Mouse (Mus musculus): Measurements from ENCODE around the gene Irak4. TPM values are rescaled to one million over a fixed set of nuclear protein-coding genes. Genes with fewer than 3 reads are reported as not detected.

Gene Irak4
- total and polyA plus RNA-seq, 3 experiments = 6.7 to 9.4 TPM; not detected in 1

DNA sequence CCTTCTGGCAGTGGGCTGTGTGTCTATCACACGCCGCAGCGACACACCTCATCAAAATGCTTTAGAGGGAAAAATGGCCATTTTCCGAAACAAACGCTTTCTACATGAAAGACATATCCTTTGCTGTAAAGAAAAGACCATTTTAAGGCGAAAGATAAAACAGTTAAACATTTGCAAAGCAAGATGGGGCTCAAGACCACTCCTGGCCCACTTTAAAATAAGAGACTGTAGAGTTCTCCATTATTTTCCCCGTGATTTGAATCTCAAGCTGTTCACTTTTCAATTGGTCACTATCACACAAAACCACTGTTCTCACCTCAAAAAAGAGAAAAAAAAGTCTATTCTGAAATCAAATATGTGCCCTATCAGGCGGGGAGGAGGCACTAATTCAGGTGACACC lies 46.6 kb downstream of the Irak4 start:
- no peaks in the 10 kb centered on the region for H3K9me3 ChIP-seq (replicated peaks; ENCODE audit: insufficient read depth, low read length)
- H3K79me2 ChIP-seq (ENCODE audit: control insufficient read depth, insufficient read depth, low read length, poor library complexity) = peaks cover 14% of the 10 kb centered on the region
- peak overlapping the region; percentile 42 for H3K9ac ChIP-seq (ENCODE audit: control insufficient read depth, low read depth, low read length, poor library complexity, severe bottlenecking)
- H3K27ac ChIP-seq (ENCODE audit: control insufficient read depth, low read depth, low read length) = no peak overlapping the region
- no peaks in the 10 kb centered on the region for H3K27me3 ChIP-seq (ENCODE audit: control insufficient read depth in 1 of 2, insufficient read depth in 2 of 2, low read length in 2 of 2)
- no peak for TF ChIP-seq BHLHE40 (IDR thresholded peaks at IDR 0.05; ENCODE audit: borderline replicate concordance, low read depth, low read length)
- no peak for TF ChIP-seq POLR2A (IDR thresholded peaks at IDR 0.05; ENCODE audit: control insufficient read depth in 1 of 2, insufficient read depth in 1 of 2, low read depth in 1 of 2, low read length in 2 of 2, poor library complexity in 1 of 2)
- no peak for TF ChIP-seq TAL1 (IDR thresholded peaks at IDR 0.05; ENCODE audit: low read length)
- no peak for TF ChIP-seq MXI1 (IDR thresholded peaks at IDR 0.05; ENCODE audit: low read depth, low read length)
- TF ChIP-seq RAD21 (IDR thresholded peaks at IDR 0.05; ENCODE audit: low read depth, low read length) = no peak
- TF ChIP-seq RCOR1 (IDR thresholded peaks at IDR 0.05; ENCODE audit: low read depth, low read length) = peak; percentile 48; the same call in 1 of the 2 replicates
- no peak for TF ChIP-seq JUND (IDR thresholded peaks at IDR 0.05; ENCODE audit: low read depth, low read length)
- TF ChIP-seq GABPA (IDR thresholded peaks at IDR 0.05; ENCODE audit: low read depth, low read length) = no peak
- no peak for TF ChIP-seq POLR2AphosphoS5 (IDR thresholded peaks at IDR 0.05; ENCODE audit: borderline replicate concordance, low read depth, low read length)
- TF ChIP-seq CHD2 (IDR thresholded peaks at IDR 0.05; ENCODE audit: low read length) = no peak
- no peak for TF ChIP-seq MAFK (IDR thresholded peaks at IDR 0.05; ENCODE audit: borderline replicate concordance, low read depth, low read length)
- TF ChIP-seq ZMIZ1 (IDR thresholded peaks at IDR 0.05; ENCODE audit: low read depth, low read length) = peak; percentile 13; the same call in 1 of the 2 replicates
- TF ChIP-seq EP300 (IDR thresholded peaks at IDR 0.05; ENCODE audit: low read depth in 1 of 2, low read length in 2 of 2) = peak in 1 of 2 experiments; percentile 20; a peak in 1 of 4 replicates
- no peak for TF ChIP-seq POLR2AphosphoS2 (IDR thresholded peaks at IDR 0.05; ENCODE audit: low read length)
- no peak for TF ChIP-seq E2F4 (IDR thresholded peaks at IDR 0.05; ENCODE audit: borderline replicate concordance, low read depth, low read length)
- 0 out of 2 replicates have a peak, but pooled peaks have one; percentile 1 for TF ChIP-seq KAT2A (conservative IDR thresholded peaks at IDR 0.05; ENCODE audit: low read depth, low read length)
- TF ChIP-seq HCFC1 (IDR thresholded peaks at IDR 0.05; ENCODE audit: low read depth, low read length) = no peak
- TF ChIP-seq SIN3A (IDR thresholded peaks at IDR 0.05; ENCODE audit: low read length) = no peak
- TF ChIP-seq TBP (IDR thresholded peaks at IDR 0.05; ENCODE audit: low read depth, low read length) = no peak; the same call in 1 of the 2 replicates
- no peak for TF ChIP-seq CTCF (IDR thresholded peaks at IDR 0.05 in 2 of 3, conservative IDR thresholded peaks at IDR 0.05 in 1 of 3; ENCODE audit: control insufficient read depth in 1 of 3, insufficient read depth in 1 of 3, low read depth in 2 of 3, low read length in 3 of 3, poor library complexity in 1 of 3, severe bottlenecking in 1 of 3)
- no peak for TF ChIP-seq GATA1 (IDR thresholded peaks at IDR 0.05; ENCODE audit: low read depth, low read length)
- 0 out of 2 replicates have a peak, but pooled peaks have one; percentile 58 for TF ChIP-seq MAZ (IDR thresholded peaks at IDR 0.05; ENCODE audit: low read depth, low read length)
- TF ChIP-seq NELFE (IDR thresholded peaks at IDR 0.05; ENCODE audit: low read depth, low read length) = no peak
- TF ChIP-seq USF2 (IDR thresholded peaks at IDR 0.05; ENCODE audit: borderline replicate concordance in 1 of 2, insufficient read depth in 1 of 2, low read depth in 1 of 2, low read length in 2 of 2) = no peak
- peak; percentile 27 for TF ChIP-seq ZNF384 (IDR thresholded peaks at IDR 0.05; ENCODE audit: low read depth, low read length)
- TF ChIP-seq CHD1 (IDR thresholded peaks at IDR 0.05; ENCODE audit: low read depth, low read length) = no peak
- TF ChIP-seq ZKSCAN1 (IDR thresholded peaks at IDR 0.05; ENCODE audit: low read depth, low read length) = no peak
- H3K4me1 ChIP-seq (ENCODE audit: control insufficient read depth in 1 of 2, insufficient read depth in 2 of 2, low read length in 2 of 2) = peaks cover 19 to 27% of the 10 kb centered on the region in 2 experiments
- DNase-seq (ENCODE audit: low read depth, low spot score) = no peak
- peaks cover 13 to 28% of the 10 kb centered on the region in 2 experiments for H3K36me3 ChIP-seq (ENCODE audit: control insufficient read depth in 1 of 2, insufficient read depth in 2 of 2, low read length in 2 of 2)
- H3K4me3 ChIP-seq (ENCODE audit: control insufficient read depth in 1 of 2, insufficient read depth in 1 of 2, low read depth in 2 of 2, low read length in 2 of 2) = peak overlapping the region; percentile 56 to 58
